Mouse (Mus musculus) left cerebral cortex, postnatal 4 days (tissue): ENCODE data around the gene Cdcp2. TPM values are rescaled to one million over a fixed set of nuclear protein-coding genes. Genes with fewer than 3 reads are reported as not detected.
"Not testable (repeated sequence)": the region's sequence is repeated elsewhere in the genome, so short reads cannot be mapped to it uniquely, and the experiment has no call there.

Source experiments
- DNase-seq: peaks from one replicate; pipeline ENCODE4 v3.0.0-alpha.2; 2022
- intact Hi-C: fragments of 180-260 bp; cut with DNase I; formaldehyde crosslinking; loops from one replicate; pipeline ENCODE4 v1.15.1; 2025
- total RNA-seq, 2 experiments: library from RNA; stranded (reverse); gene quantifications; 2 replicates each; pipeline ENCODE4 v1.2.3; 2021

The Cdcp2 gene
- total RNA-seq, 2 experiments from 2014 or later, result not detected

DNA sequence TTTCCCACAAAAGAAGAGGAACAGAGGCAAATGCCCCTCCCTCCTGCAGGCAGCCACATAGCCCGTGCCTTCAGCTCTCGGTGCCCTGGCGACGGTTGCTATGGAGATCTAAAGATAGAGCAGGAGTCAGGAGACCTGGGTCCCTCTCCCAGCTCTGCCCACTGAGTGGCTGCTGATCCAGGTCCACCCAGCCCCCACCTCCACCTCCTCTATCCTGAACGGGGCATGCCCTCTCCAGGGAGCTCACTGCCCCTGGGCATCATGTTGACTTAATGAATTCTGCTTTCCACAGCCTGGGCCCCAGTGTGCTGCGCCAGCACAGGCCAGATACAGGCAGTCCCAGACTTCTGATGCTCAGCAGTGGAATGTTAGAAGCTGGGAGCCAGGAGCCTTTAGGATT is 11.8 kb upstream of the Cdcp2 start:
- DNase-seq, result peak; percentile 59

DNA sequence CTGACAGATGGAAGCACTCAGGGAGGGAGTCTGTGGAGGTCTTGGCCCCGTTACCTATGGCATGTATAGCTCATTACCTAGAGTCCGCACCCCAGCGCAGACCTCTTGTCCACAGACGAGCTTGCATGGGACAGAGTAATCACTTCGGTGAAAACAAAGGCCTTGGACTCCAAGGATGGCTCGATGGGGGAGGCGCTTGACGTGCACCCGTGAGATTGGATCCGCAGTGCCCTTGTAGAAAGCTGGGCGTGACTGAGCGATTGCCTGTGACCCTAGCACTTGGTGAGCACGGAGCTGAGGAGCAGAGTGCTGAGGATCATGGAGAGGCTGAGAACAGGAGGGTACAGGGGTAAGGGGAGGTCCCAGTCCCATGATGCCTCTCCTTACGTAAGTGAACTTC is 5.0 kb upstream of the Cdcp2 start:
- DNase-seq, result no peak
- intact Hi-C loops, result no loop called here

More for the DNA sequence above, 11.8 kb upstream of the Cdcp2 start:
- intact Hi-C loops, result no loop called here

DNA sequence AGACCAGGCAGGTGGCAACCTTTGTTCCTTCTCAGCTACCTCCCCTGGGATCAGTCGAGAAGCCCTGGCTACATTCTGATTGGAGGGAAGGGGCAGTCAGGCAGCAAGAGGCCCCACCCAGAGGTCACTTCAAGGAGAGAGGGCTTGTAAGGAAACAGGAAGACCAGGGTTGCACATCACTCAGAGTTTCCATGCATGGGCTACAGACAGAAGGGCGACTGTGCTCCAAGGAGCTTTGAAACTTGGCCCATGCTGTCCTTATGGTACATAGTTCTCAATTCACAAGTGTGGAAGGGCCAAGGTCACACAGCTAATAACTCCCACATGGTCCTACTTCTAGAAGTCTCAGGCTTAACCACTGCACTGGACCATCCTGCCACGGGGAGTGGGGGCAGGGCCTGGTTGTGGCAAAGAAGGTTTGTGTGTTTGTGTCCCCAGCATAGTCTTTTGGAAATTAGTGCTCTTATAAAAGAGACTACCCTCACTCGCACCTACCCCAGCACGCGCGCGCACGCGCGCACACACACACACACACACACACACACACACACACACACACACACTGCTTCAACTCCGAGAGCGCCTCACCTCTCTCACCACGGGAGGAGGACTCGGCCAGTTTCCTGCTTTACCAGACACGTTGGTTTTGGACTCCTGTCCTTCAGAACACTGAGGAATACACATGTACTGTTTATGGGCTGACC is 2.1 kb upstream of the Cdcp2 start:
- intact Hi-C loops, result no loop called here
- DNase-seq, result no peak

DNA sequence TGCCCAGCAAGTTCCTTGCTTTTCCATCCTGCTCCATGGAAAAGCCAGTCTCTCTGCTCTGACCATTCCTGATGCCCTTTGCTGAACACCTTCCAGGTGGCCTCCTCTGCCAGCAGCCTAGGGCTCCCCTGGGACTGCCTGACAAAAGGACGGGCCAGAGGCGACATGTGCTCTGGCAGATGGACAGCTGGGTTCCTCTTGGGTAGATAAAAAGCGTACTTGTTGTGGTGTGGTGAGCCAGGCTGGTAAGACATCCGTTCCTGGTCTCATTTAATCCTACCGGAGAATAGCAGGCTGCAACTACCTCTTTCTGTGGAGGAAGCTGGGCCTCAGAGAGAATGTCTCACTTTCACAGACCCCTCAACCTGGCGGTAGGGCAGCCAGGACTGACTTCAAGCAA is 648 bp upstream of the Cdcp2 start:
- peak; percentile 83 for DNase-seq
- intact Hi-C loops, result no loop called here

DNA sequence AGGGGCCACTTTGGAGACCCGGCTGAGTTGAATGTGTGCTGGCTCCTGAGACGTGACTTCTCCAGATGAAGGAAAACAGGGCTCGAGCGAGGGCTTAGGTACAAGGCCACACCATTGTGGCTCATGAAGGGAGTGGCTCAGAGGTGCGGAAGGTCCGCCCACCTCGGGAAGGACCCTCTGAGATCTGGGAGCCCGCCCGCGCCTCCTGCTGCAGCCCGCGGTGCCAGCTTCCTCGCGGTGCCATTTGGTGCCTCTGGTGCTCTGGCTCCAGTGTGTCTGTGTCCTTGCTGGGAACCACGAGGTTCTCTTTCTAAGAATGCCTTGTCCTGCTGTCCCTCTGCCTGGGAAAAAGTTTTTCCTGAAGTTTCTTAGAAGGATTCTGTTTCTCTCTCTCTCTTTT is 1.2 kb downstream of the Cdcp2 start:
- DNase-seq, result peak; percentile 43
- intact Hi-C loops, result no loop called here

DNA sequence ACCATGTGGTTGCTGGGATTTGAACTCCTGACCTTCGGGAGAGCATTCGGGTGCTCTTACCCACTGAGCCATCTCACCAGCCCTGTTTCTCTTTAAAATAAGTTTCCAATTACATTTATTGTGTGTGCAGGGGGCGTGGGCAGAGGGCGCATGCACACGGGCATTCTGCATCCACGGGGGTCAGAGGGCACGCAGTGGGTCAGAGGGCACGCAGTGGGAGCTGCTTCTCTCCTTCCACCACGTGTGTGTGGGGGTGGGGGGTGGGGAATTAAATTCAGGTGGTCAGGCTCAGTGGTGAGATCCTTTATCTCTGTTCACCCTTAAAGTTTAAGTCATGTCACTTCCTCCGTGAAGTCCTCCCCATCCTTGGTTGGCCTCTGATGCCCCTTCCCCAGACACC is 1.7 kb downstream of the Cdcp2 start:
- intact Hi-C loops, result no loop called here

DNA sequence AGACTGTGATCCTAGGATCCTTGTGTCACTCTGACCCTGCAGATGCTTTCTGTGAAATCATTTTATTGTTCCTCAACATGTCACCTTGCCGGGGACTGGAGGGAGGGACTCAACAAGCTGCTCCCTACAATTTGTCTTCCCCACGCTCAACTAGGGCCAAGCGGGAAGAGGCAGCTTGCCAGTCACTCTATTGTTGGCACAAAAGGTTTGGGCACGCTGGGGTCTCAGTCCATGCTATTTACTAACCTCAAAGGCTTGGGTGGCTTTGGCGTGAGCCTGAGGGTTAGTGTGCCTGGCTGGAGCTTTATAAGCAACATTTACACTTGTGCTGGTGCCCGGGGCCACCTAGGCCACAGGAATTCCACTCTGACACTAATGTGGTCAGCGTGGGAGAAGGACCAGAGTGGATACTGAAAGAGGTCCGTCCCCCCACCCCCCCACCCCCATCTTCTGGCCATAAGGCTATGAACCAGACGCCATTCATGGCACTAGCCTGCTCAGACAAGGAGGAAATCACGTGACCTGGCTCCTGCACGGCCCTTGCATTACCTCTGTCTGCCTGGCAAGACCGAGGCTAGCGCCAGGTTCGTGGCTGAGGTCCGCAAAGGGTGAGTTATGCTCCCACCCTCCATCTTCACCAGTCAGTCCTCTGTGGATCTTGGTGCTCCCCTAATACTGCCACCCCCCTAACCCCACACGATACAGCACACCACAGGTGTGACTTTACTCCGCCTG is 2.3 kb downstream of the Cdcp2 start:
- peak; percentile 36 for DNase-seq
- intact Hi-C loops, result no loop called here

More for the DNA sequence above, 1.7 kb downstream of the Cdcp2 start:
- no peak for DNase-seq

DNA sequence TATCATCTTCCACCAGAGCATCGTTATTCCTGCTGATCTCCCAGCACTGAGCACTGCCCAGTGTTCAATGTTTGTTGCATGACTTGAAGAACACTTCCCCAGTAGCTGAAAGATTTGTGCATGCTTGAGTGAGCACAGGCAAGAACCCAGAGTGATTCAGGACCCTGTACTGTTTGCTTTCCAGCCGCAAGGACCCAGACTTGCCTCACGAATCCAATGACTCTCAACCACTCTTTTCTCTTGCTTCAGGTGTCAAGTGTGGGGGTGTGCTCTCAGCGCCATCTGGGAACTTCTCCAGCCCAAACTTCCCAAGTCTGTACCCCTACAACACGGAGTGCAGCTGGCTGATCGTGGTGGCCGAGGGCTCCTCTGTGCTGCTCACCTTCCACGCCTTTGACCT is 5.5 kb downstream of the Cdcp2 start:
- intact Hi-C loops, result no loop called here
- no peak for DNase-seq

DNA sequence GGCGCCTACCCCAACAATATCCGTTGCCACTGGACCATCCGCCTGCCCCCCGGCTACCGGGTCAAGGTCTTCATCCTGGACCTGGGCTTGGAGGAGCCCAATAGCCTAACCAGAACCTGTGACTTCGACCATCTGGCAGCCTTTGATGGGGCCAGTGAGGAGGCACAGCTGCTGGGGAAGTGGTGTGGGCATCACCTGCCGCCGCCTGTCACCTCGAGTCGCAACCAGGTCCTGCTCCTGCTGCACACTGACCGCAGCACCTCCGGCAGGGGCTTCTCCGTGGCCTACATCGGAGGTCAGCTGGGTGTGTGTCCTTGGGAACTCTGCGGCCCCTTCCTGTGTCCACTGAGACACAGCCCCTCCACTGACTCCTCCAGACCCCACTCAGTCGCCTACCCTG is 10.1 kb downstream of the Cdcp2 start:
- intact Hi-C loops, result no loop called here
- DNase-seq, result no peak

DNA sequence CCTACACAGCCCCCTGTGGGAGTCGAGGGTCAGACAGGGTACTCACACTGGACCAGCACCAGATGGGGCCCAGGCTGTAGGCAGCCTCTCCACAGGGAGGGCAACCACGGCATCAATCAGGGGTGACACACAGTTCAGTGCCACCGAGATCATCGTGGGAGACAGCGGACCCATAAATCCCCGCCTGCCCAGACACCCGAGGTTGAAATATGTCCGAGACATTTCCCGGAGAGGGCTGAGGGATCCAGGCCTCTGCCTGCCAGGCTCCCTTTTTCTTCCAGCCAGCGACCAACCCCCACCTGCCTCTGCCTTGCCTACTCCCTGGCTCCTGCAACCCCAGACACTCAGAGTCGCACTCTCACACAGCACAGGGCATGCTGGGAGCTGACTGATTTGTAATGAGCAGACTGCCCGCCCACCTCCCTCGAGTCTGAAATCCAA is 11.6 kb downstream of the Cdcp2 start:
- intact Hi-C loops, result no loop called here
- peak; percentile 39 for DNase-seq

DNA sequence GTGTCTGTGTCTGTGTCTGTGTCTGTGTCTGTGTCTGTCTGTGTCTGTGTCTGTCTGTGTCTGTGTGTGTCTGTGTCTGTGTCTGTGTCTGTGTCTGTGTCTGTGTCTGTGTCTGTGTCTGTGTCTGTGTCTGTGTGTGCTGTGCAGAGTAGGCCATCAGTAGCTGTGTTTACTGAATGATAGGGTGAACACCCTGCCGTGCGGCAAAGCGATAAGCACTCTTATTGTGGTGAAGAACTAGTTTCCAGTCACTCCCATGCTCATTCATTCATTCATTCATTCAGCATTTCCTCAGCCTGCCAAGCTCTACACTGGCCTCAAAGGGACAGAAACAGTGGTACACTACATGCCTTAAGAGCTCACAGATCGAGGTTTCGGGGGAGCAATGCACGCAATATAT is 12.5 kb downstream of the Cdcp2 start:
- intact Hi-C loops, DNase-seq: not testable (repeated sequence)

DNA sequence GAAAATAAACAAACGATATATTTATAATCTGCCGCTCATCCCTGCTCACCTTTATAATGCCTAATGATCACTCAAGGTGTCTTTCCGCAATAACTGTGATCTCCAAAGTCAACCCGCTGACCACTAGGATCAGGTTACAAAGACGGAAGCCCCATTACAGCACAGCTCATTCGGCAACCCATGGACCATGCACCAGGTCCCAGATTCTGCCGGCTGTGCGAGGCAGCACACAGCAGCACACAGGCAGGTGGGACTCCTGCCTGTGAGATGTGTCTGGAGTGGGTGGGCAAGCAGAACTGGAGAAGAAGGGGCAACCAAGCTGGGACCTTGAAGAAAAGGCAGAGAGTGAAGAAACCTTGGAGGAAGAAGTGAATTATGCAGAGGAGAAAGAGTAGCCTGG is 17.6 kb downstream of the Cdcp2 start:
- intact Hi-C loops, result no loop called here

DNA sequence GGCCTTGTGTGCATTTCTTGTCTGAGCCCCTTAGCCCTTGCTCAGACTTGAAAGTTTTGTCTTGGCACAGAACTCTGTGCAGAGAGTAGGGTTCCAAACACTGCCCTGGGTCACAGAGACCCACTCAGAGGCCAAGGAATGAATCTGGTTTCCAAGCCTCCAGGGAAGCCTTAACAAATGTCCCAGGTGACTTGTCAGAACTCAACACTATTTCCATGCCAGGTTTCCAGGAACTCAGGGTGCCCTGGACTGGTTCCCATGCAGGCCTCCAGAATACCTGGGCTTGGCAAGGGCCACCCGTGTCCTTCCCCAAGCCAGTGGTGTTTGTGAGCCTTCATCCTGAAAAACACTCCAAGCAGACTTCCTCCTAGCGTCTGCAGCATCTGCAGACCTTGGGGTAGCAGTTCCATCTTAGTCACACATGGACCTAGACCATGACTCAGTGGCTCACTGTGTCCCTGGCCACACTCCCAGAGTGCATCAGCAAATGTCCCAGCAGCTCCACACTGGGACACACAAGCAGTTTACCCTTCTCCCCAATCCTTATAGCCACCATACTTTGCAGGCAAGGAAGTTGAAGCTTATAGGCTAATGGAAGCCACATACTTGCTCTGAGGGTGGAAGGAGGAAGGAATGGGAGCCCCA is 21.2 kb downstream of the Cdcp2 start:
- no peak for DNase-seq
- intact Hi-C loops, result no loop called here

More for the DNA sequence above, 17.6 kb downstream of the Cdcp2 start:
- DNase-seq, result no peak

DNA sequence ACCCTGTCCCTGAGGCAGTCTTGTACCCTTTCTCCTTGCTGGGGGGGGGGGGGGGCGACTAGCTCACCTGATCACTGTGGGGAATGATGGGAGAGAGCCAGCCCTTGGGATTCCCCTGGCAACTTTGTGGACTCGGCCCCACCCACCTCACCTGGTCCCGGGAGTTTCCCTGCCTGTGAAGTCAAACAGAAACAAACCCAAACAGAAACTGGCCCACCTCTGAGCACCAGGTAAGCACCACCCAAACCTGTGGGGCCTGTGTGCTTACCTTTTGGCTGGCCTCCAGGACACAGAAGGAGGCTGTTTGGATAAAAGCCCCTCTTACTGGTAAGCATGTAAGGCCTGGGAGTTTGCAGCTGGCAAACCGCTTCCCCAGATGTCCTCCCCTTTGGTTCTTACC is 22.4 kb downstream of the Cdcp2 start:
- no peak for DNase-seq
- intact Hi-C loops, result no loop called here

DNA sequence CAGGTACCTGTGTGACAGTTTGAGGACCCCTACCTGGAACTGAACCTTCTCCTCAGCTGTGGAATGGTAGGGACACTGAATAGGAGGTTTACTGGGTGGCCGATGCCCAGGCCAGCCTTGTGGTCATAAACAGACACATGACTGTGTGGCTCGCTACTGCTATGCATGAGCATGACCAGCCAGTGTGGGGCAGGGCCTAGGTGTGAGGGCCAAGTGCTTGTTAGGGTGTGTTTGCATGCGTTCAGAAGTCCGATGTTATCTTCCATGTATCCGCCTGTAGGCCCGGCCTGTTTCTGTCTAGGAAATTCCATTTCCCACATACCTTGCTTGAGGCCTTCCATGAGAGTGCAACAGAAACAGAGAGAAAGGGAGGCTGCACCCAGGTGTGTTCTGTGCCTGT is 24.0 kb downstream of the Cdcp2 start:
- DNase-seq, result no peak
- intact Hi-C loops, result no loop called here

DNA sequence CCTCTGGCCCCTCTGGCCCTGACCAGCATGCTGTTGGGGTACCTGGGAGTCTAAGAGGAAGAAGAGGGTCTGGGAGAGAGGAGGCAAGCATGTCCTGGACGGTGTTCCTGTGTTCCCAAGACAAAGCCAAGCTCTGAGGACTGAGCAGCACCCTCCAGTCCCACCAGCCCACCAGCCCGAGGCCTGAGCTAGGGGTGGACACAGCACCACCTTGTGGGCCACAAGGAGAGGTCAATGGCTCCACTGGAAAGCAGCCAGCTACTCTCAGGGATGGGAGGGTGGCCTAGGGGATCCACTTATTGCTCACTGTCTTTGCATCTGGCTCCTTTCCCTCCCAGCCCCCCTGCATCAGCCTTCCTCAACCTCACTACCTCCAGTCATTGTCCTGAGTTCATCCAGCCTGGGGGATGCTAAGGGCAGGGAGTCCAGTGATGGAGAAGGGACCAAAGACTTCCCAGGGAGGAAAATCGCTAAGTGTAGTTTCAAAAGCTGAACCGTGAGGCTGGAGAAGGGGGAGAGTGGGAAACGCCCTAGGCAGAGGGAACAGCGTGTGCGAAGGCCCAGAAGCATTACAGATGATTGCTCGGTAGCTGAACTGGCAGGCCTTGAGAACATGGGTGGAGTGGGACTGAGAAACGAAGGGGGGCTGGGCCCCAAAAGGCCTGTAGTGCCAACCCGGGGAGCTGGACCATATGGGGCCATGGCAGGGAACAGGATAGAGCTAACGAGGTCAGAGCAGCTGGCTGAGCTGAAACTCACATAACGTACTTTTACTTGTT is 24.7 kb downstream of the Cdcp2 start:
- peak; percentile 85 for DNase-seq
- intact Hi-C loops, result no loop called here

DNA sequence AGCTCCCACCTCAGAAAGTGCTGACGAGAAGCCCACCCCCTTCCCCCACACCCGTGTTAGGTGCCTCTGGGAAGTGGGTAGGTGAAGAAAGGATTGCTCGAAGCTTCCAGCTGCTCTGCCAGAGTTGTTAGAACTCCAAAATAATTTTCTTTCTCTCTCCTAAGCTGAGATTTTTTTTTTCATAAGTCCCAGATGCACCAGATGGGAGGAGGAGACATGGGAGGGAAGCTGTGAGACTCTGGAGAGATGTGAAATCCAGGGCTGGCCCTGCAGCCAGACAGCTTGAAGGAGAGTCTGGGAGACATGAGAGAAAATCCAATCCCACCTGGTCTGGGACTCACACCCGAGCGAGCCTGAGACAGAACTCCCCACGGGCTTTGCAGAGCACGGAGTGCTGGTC is 27.7 kb downstream of the Cdcp2 start:
- DNase-seq, result no peak
- intact Hi-C loops, result no loop called here

DNA sequence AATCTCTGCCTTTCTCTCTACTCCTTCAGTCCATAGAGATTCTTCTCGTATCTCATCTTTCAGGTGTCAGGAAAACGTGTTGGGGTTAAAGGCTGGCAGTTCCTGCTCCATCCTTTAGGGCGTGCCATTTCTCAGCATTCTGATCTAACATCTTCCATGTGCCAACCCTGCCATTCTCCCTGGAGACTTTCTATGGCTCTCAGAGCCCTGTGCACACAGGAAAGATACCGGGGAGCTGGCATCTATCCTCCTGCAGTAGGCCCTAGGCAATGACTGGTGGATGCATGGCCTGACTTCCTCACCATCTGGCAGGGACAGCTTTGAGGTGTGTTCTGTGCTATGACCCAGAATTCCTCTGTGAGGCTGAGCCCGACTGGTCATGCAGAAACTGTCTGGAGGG is 28.4 kb downstream of the Cdcp2 start:
- intact Hi-C loops, result no loop called here
- peak; percentile 68 for DNase-seq

DNA sequence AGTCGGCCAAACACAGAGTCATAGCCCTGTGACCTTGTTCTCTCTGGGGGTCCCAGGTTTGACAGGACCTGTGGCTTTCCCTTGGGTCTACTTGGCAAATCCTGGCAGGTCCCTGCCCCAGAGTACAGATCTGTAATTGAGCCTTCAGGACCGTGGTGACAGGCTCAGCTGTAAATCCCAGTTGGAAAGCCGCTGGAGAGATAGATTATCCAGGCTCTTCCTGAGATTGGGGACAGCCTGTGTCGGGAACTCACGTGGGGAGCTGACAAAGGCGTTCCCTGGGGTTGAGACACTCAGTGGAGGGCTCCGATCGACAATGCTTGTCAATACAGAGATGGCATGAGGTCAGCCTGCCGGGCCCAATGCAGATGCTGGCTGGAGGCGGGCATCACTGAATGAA is 29.7 kb downstream of the Cdcp2 start:
- intact Hi-C loops, result no loop called here
- no peak for DNase-seq

DNA sequence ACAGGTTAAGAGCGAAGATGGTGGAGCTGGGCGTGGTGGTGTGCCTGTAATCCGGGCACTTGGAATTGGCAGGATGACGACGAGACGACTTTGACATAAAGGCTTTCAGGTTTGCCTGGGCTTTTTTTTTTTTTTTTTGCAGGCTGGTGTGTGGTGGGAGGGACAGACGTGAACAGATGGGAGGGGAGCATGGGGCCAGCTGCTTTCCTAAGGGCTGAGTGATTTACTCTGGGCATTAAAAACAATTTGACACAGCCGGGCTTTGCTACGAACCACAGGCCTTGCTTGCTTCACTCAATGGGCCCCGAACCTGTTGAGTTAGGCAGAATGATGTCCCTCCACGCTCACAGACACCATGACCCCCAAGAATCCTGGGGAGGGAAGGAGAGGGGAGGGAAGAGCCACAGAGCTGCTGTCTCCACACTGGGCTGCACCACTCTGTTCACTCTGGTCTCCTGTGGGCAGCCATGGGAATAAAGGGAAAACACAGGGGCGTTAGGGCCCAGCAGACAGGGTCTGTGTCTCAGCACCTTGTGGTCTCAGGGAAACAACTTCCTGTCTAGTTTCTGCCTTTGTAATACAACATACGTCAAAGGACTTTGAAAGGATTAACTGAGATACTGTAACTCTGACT is 30.3 kb downstream of the Cdcp2 start:
- intact Hi-C loops, result no loop called here
- DNase-seq, result peak; percentile 29
